Mouse (Mus musculus) kidney, adult 2 months (tissue): ENCODE results near the gene Dtx1. TPM values are rescaled to one million over a fixed set of nuclear protein-coding genes. Genes with fewer than 3 reads are reported as not detected.

Experiments
- DNase-seq: peaks from one replicate; pipeline ENCODE4 v3.0.0; 2021
- H3K27ac ChIP-seq: fragments of 200-500 bp; 2 replicates; pipeline ENCODE4 v1.5.1; 2012; ENCODE audit warnings: low read depth, low read length, control low read depth, inconsistent platforms; ENCODE audit not compliant: insufficient read depth
- H3K27me3 ChIP-seq: fragments of 200-500 bp; replicated peaks from 2 replicates; pipeline ENCODE4 v1.6.1; 2012; ENCODE audit warnings: mild to moderate bottlenecking, moderate library complexity, low read length, inconsistent platforms; ENCODE audit not compliant: control insufficient read depth, insufficient read depth
- H3K36me3 ChIP-seq: fragments of 200-500 bp; 2 replicates; pipeline ENCODE4 v1.6.1; 2012; ENCODE audit warnings: mild to moderate bottlenecking, moderate library complexity, low read length, inconsistent platforms; ENCODE audit not compliant: control insufficient read depth, insufficient read depth
- H3K4me1 ChIP-seq: fragments of 200-500 bp; 2 replicates; pipeline ENCODE4 v1.6.1; 2011; ENCODE audit warnings: low read length; ENCODE audit not compliant: control insufficient read depth, insufficient read depth
- H3K4me3 ChIP-seq: fragments of 200-500 bp; 2 replicates; pipeline ENCODE4 v1.5.1; 2011; ENCODE audit warnings: mild to moderate bottlenecking, low read depth, low read length, control low read depth; ENCODE audit not compliant: insufficient read depth
- CTCF ChIP-seq: fragments of 200-500 bp; conservative IDR thresholded peaks from 2 replicates; pipeline ENCODE4 v1.5.1; 2011; ENCODE audit warnings: low read depth, mild to moderate bottlenecking, control low read depth, low read length, moderate library complexity, mixed read lengths; ENCODE audit not compliant: insufficient read depth, insufficient read length
- POLR2A ChIP-seq: fragments of 200-500 bp; IDR thresholded peaks from one replicate; pipeline ENCODE4 v1.6.1; 2011; ENCODE audit warnings: low read depth, low read length, control low read depth
- WGBS: fragments of 180-500 bp; shearing (Covaris S2); methylation state at CpG from one replicate; pipeline ENCODE4 v1.1.7; 2018; 5-methylcytosine and 5-hydroxymethylcytosine counted together
- polyA plus RNA-seq: library from polyadenylated mRNA; depleted of rRNA; stranded (reverse); fragments of >200 nt; gene quantifications from 2 replicates; pipeline ENCODE4 v1.2.3, GENCODE M21; 2012

Dtx1 gene
- polyA plus RNA-seq, 1 experiment: 4.4 TPM

DNA sequence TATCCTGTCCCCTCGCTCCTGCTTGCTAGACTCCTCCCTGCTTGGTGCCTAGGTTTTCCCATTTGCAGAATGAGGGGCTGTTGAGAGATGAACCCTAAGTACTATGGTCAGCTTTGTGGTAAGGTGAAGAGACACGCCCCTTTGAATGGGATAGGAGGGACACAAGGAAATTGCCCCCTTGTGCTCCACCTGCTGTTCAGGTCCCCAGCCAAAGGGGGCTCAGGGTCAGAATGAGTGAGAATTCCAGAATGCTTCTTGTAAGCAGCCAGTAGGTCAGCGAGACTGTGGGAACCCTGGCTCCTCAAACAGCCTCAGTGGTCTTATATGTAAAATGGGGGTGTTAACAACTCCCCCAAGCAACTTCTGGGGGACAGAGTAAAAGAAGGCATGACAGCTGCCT, 13.5 kb downstream of the Dtx1 start:
- WGBS: 66% methylated on average over 3 of the region's 3 CpGs
- no peak for DNase-seq
- H3K4me3 ChIP-seq: no peak overlapping the region
- no peak overlapping the region for H3K27ac ChIP-seq
- TF ChIP-seq POLR2A (no peak), CTCF (no peak)
- H3K4me1 ChIP-seq: no peaks in the 10 kb centered on the region
- H3K27me3 ChIP-seq: no peaks in the 10 kb centered on the region
- no peaks in the 10 kb centered on the region for H3K36me3 ChIP-seq

DNA sequence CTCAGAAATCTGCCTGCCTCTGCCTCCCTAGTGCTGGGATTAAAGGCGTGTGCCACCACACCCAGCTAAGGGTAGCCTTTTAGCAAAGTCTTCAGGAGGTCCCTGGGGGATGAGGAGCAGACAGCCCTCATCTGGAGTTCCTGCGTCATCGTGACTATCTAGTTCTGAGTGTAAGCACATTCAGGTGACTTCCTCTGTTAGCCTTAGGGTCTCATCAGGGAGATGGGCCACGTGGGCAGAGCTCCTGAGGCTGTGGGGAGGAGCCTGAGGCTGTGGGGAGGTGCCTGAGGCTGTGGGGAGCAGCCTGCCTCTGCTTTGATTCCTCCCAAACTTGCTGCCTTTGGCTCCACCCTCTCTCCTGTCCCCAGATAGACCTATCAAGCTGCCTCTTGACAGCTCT, 14.9 kb downstream of the Dtx1 start:
- no peaks in the 10 kb centered on the region for H3K36me3 ChIP-seq
- DNase-seq: no peak
- TF ChIP-seq CTCF: no peak
- no peak for TF ChIP-seq POLR2A
- no peak overlapping the region for H3K27ac ChIP-seq
- H3K27me3 ChIP-seq: no peaks in the 10 kb centered on the region
- WGBS: 66% methylated on average over 4 of the region's 4 CpGs
- H3K4me3 ChIP-seq: no peak overlapping the region
- no peaks in the 10 kb centered on the region for H3K4me1 ChIP-seq

DNA sequence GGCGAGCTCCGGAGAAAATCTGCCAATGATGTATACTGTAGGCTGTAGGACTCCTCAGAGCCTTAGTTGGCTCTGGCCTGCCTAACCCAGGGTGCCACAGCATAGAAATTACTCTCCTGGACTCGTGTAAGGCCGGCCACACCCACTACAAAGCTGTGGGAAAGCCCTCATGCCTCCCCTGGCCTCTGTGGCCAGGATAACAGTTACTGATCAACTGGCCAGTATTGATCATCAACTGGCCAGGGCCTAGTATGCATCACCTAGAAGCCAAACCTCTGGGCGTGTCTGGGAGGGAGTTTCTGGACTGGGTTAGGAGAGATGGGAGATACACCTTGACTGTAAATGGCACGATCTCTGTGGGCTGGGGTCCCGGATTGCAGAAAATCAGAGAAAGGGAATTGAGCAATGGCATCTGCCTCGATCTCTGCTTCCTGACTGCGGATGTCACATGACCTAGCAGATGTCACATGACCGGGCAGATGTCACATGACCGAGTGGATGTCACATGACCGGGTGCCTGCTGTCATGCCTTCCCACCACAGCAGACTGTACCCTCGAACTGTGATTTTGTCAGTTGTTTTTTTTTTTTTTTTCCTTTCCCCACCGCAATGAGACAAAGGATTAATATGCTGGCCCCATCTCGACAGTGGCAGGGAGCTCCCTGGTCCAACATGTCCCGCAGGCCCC, 15.5 kb downstream of the Dtx1 start:
- no peak for DNase-seq
- no peaks in the 10 kb centered on the region for H3K27me3 ChIP-seq
- 75% methylated on average over 16 of the region's 16 CpGs for WGBS

DNA sequence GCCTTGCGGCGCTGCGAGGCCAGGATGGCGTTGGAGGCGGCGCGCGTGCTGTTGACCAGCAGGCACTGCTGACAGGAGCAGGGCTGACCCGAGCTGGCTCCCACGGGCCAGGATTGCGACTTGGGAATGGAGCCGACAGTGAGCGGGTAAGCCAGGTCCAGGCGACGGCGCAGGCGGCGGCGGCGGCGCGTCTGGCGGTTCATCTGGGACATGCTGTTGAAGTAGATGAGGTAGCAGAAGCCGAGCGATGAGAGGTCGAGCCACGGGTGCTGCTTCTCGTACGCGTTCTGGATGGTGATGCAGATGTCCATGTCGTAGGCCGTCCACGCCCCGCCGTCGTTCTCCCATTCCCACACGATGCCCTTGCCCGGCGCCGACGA, 17.0 kb downstream of the Dtx1 start:
- H3K36me3 ChIP-seq: no peaks in the 10 kb centered on the region
- H3K4me3 ChIP-seq: no peak overlapping the region
- H3K4me1 ChIP-seq: no peaks in the 10 kb centered on the region
- TF ChIP-seq POLR2A (no peak), CTCF (no peak)
- no peak for DNase-seq
- no peak overlapping the region for H3K27ac ChIP-seq
- WGBS: 29% methylated on average over 41 of the region's 41 CpGs
- H3K27me3 ChIP-seq: no peaks in the 10 kb centered on the region

More for the DNA sequence above, 15.5 kb downstream of the Dtx1 start:
- TF ChIP-seq POLR2A (no peak), CTCF (no peak)
- no peak overlapping the region for H3K4me3 ChIP-seq
- H3K4me1 ChIP-seq: no peaks in the 10 kb centered on the region
- no peaks in the 10 kb centered on the region for H3K36me3 ChIP-seq
- no peak overlapping the region for H3K27ac ChIP-seq

DNA sequence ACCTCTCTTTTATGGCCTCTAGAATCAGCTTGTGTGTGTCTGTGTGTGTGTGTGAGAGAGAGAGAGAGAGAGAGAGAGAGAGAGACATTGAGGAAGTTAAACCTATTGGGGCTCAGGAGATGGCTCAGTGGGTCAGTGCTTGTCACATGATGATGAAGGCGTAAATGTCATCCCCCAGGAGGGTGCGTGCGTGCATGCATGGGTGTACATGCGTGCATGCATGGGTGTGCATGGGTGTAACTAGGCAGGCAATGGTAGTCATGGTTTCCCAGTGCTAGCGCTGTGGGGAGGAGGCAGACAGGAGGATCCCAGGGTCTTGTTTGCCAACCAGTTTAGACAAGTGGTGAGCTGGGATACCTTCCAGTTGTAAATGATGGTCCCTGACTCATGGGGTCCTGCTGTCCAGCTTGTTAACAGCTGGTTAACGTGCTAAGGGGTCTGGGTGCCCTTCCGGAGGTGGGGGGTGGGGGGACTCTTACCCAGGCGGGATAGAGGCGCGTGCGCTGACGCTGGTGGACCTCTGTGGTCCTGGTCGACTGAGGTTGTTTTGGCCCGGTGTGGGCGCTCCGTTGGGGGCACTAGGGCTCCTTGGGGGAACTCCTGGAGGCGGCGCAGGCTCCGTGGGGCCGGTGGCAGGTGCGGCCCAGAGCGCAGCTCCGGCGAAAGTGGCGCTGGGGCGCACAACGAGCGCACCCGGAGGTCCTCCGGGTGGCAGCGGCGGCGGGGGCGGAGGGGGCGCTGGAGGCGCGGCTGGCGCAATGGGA, 17.6 kb downstream of the Dtx1 start:
- DNase-seq: no peak
- 35% methylated on average over 38 of the region's 38 CpGs for WGBS
- TF ChIP-seq CTCF: no peak
- no peak for TF ChIP-seq POLR2A
- Histone ChIP-seq H3K4me1 (no peaks in the 10 kb centered on the region), H3K4me3 (no peak overlapping the region), H3K27me3 (no peaks in the 10 kb centered on the region), H3K27ac (no peak overlapping the region), H3K36me3 (no peaks in the 10 kb centered on the region)

DNA sequence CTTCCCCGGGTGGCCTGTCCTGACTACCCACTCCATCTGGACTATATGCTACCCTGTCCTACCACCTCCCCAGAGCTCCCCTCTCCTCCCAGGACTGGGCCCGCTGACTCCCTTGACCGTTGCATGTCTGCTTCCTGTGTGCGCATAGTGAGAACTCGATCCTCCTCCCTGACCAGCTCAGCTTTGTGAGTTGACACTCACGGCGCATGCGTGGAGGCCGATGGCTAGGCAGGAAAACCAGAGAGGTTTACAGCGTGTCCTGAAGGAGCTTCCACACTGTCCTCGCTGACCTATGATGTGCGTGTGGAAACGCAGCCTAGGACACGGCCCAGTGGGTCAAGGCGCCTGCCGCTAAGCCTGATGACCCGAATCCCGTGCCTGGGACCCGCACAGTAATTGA, 19.7 kb downstream of the Dtx1 start:
- H3K4me3 ChIP-seq: no peak overlapping the region
- H3K36me3 ChIP-seq: no peaks in the 10 kb centered on the region
- DNase-seq: no peak
- TF ChIP-seq CTCF (no peak), POLR2A (no peak)
- H3K4me1 ChIP-seq: no peaks in the 10 kb centered on the region
- WGBS: 37% methylated on average over 19 of the region's 19 CpGs
- no peak overlapping the region for H3K27ac ChIP-seq
- no peaks in the 10 kb centered on the region for H3K27me3 ChIP-seq

DNA sequence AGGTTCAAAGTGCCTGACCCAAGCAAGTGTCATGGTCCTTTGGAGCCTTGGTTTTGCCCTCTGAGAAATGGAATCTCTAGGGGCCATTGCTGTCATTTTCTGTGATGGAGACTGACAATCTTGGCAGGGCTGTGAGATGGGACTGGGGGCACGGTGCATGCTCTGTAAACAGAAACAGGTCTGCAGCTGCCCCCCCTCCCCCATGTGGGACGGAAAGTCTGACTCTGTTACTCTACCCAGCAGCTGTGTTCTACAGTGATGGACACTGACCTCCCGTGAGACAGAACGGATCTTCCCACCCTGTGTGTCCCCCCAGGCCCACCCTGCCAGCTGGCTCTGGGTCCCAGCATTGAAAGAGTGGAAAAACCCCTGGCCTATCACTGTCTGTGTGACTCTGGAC, 21.3 kb downstream of the Dtx1 start:
- no peaks in the 10 kb centered on the region for H3K4me1 ChIP-seq
- TF ChIP-seq POLR2A (no peak), CTCF (no peak)
- no peaks in the 10 kb centered on the region for H3K36me3 ChIP-seq
- 63% methylated on average over 4 of the region's 4 CpGs for WGBS
- H3K27ac ChIP-seq: no peak overlapping the region
- no peaks in the 10 kb centered on the region for H3K27me3 ChIP-seq
- no peak for DNase-seq
- H3K4me3 ChIP-seq: no peak overlapping the region
